Mouse (Mus musculus) c-Kit-positive CD71-negative TER-119-negative erythroid progenitor cells, embryonic 14.5 days (primary cell): ENCODE results near the gene Tbc1d5.
A peak's percentile ranks its signal among the peaks of the same experiment; 100 is the strongest.

ENCODE experiments used
- DNase-seq: peaks from one replicate; pipeline ENCODE4 v3.0.0-alpha.2; 2013; ENCODE audit warnings: low read depth

The Tbc1d5 gene

GRCm38 (mm10) chr17:51043869-51044268 is 135.3 kb downstream of the Tbc1d5 start:
- DNase-seq = peak; percentile 4

- DNase-seq = no peak
These were observed 138.3 kb downstream of the Tbc1d5 start for GRCm38 (mm10) chr17:51040861-51041260.

DNA sequence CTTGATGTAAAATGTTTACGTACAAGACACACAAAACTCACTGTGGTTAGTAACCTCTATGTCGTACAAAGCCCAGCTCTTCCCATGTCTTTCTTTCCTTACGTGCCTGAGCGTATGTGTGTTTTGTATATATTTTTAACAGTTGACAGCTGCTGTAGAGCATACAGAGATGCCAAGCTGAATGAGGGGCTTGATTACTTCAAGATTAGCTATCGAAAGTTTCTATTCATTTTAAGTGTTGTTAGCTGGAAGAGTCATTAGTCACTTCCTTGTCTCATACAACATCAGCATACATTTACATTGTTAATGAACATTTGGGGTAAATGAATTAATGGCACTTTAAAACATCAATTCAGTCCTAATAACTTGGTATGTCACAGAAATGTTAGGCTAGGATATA is 155.9 kb downstream of the Tbc1d5 start:
- DNase-seq = no peak

DNA sequence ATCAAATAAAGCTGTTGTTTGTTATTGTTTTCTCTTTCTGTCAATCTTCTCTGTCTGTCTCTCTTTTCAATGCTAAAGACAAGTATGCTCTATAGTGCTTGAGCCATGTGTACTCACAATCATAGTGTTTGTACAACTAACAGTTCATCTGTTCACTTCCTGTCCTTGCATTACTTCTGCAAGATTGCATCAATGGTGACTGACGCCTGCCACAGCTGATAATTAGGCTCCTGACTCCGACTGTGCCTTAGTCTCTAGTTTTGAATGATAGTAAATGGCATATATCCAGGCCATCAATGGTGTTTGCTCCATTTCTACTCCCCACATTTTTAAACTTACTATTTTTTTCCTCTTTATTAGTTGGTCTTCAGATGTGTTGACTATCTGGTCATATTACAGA is 162.8 kb downstream of the Tbc1d5 start:
- DNase-seq = no peak

GRCm38 (mm10) chr17:51013908-51014307 is 165.2 kb downstream of the Tbc1d5 start:
- no peak for DNase-seq

- no peak for DNase-seq
These were observed 176.0 kb downstream of the Tbc1d5 start for GRCm38 (mm10) chr17:51003179-51003578.

GRCm38 (mm10) chr17:50998216-50998615 is 180.9 kb downstream of the Tbc1d5 start:
- no peak for DNase-seq

- peak; percentile 47 for DNase-seq
These were observed 185.7 kb downstream of the Tbc1d5 start for GRCm38 (mm10) chr17:50993294-50993993.

- DNase-seq = no peak
These were observed 188.3 kb downstream of the Tbc1d5 start for GRCm38 (mm10) chr17:50990770-50991405.

DNA sequence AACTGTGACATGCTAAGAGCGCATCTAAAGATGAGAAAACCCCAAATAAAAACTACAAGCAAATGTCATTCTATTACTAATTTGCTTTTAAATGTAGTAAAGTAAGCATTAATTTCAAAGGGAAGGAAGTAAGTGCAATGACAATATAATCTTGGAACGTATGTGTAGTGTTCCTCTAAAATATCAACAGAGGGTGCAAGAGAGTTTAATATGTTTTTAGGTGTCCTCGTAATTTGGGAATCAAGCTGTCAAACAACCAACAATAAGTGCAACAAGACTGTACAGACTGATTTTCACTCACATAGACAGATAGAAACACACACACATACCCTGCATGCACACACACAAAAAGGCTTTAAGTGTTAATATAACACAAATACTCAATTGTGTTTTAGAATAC is 191.2 kb downstream of the Tbc1d5 start:
- no peak for DNase-seq

- DNase-seq = no peak
These were observed 197.2 kb downstream of the Tbc1d5 start for GRCm38 (mm10) chr17:50981933-50982332.

DNA sequence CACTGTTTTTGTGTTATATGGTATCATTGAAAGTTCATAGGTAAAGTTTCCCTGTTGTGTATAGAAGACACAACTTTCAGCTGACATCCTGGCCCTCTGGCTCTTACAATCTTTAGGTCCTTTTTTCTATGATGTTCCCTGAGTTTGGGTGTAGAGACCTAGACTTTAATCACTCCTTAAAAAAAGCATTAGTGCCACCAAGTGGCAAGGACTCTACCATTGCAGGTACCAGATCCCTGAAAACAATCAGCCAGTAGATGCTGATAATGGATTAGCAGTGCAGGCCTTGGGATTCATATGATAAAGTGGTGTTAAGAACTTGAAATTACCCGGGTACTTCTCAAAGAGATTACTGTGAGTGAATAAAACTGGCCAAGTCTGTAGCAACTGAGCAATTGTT is 207.0 kb downstream of the Tbc1d5 start:
- no peak for DNase-seq

- DNase-seq = no peak
These were observed 213.0 kb downstream of the Tbc1d5 start for GRCm38 (mm10) chr17:50966147-50966546.

- no peak for DNase-seq
These were observed 224.8 kb downstream of the Tbc1d5 start for GRCm38 (mm10) chr17:50954313-50954712.

GRCm38 (mm10) chr17:50922308-50922707 is 256.8 kb downstream of the Tbc1d5 start:
- no peak for DNase-seq

GRCm38 (mm10) chr17:50915216-50915615 is 263.9 kb downstream of the Tbc1d5 start:
- no peak for DNase-seq

DNA sequence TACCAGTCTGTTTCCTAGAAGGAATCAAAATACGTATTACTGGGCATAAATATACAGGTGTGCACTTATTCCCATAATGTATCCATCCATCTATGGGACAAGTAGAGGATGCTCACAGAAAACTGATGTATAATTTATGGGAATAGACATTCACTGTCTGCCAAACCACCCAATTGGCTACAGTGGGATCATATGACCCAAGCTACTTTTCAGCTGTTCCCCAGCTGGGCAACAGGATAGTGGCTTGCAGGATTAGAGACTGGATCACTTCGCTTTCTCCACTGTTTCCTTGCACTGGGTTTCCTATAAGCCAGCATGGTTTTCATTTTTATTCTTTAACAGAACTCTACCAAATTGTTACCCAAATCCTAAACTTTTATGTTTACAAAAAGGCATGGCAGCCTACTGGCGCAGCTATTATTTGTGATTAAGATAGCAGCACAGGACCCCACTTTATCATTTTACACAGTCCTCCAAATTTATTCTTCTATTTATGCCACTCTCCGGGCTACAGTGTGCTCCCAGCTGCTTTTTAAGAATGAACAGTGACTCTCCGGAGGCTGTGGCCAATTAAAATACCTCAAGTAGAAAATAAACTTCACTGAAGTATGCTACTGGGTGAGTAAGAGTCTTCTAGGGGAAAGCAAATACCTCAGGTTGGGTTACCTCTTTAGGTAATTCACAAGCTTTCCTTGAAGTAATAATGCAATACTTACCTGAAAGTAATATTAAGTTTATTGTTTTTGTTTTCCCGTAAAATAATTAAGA is 270.4 kb downstream of the Tbc1d5 start:
- no peak for DNase-seq

- no peak for DNase-seq
These were observed 271.0 kb downstream of the Tbc1d5 start for GRCm38 (mm10) chr17:50908160-50908559.

DNA sequence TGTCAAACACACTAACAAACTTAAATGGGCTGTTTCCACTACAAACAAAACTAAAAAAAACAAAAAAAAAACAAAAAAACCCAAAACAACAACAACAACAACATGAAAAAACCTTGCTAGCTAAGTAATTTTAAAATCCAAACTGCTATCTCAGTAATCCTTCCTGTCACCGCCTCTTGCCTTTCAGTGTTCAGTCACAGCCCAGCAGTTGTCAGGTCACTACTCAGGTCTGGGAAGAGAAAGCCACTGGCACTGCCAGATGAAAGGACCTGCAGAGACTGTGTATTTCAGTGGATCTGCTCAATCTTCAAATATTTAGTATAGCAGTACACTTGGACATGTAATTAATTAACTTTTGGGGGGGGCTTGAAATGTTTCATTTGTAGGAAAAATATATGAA is 272.5 kb downstream of the Tbc1d5 start:
- no peak for DNase-seq

- DNase-seq = no peak
These were observed 274.7 kb downstream of the Tbc1d5 start for GRCm38 (mm10) chr17:50904463-50904862.

DNA sequence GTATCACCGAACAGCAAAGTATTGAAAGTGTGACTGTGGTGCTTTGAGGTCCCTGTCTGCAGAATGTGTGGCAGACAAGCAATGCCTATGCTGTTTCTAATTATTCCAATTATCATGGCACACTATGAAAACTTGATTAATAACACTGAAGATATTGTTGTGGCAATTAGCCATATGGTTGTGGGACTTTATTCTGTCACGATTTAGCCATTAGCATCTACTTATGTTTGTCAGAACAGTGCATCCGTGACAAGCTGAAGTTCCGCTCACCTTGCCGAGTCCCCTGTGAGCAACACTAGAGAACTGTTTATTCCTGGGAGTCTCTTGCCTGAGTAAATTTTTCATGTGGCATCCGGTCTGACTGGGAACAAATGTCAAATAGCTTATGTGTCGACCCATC is 281.3 kb downstream of the Tbc1d5 start:
- DNase-seq = no peak

DNA sequence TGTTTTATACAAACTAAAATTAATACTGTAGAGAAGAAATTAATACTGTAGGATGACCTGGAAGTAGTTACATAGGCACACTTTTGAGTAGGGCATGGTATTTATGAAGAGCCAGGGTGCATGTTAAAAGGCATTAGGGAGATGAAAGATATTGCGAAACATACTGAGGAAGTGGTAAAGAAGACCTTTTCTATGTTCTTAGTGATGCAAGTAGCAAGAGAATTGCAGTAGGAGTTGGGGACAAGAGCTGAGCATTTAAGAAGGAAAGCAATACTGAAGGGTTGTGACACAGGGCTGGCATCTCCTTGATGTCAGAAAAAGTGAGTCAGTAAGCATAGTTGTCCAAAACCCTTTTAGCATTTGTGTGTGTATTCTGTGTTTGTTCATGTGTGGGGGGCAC is 289.7 kb downstream of the Tbc1d5 start:
- DNase-seq = no peak

DNA sequence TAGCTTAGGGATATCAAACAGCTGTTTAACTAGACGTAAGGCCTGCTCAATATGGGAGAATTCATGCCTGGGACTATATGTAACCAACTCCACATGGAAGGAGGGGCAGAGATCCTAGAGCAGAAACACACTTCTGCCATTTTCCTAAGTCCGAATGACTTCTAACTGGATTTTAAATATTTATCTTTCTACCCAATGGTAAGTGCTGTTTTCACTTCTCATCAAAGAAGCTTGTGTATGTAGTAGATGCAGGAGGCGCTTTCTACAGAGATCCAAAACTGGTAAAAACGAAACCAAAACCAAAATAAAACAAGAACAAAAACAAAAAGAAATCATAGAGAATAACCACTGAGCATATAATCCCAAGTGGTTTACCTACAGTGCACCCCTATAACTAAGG is 299.2 kb downstream of the Tbc1d5 start:
- DNase-seq = no peak
